Mouse (Mus musculus): ENCODE results near the gene Pi4kb. TPM values are rescaled to one million over a fixed set of nuclear protein-coding genes. Genes with fewer than 3 reads are reported as not detected.
A peak's percentile ranks its signal among the peaks of the same experiment; 100 is the strongest.

The Pi4kb gene
- total RNA-seq, 2 experiments from 2014 or later, result 52.3 to 54.4 TPM

DNA sequence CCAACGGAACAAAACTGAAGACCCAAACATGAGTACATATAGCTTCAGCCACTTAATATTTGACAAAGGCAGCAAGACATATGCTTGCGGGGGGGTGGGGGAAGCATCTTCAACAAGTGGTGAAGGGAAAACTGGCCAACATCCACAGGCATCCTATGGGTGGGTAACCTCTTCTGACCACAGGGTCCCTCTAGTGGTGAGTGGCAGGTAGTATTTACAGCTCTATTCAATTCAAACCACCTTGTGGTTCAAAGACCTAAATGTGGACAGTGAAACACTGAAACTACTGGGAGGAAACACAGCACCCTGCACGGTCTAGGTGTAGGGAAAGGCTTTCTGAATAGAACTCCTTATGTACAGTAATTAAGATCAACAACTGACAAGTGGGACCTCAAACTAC is 79.2 kb downstream of the Pi4kb start:
- DNase-seq (ENCODE audit: low spot score in 2 of 2), result peak in 1 of 2 experiments; percentile 36

DNA sequence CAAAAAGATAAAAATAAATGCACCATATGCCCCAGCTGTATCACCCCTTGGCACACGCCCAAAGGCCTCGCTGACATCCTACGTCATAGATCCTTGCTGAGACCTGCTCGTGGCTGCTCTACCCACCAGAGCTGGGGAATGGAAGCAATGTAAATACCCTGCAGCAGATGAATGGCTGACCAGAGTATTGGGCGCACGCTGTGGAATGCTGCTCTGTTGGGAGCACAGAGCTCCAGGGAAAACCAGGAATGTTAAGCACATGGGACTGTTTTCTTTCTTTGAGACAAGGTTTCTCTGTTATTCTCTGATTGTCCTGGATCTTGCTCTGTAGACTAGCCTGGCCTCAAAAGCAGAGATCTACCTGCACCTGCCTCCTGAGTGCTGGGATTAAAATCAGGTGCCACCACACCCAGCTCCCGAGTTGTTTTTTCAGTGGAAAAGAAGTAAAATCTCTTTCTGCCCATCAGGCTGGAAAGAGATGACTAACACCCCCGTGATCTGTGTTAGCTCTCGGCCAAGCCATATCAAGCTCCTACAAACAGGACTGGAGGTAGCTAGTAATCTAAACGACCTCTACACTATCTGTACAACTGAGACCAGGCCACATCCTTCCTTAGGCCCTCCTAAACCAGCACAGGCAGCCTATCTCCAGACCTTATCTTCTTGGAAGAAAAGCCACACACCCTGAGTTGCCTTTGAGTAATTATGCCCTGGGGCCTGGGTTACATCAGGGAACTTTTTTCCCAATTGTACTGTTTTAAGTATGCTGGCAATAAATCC is 80.1 kb downstream of the Pi4kb start:
- peak in 1 of 2 experiments; percentile 26 for DNase-seq (ENCODE audit: low spot score in 2 of 2)

DNA sequence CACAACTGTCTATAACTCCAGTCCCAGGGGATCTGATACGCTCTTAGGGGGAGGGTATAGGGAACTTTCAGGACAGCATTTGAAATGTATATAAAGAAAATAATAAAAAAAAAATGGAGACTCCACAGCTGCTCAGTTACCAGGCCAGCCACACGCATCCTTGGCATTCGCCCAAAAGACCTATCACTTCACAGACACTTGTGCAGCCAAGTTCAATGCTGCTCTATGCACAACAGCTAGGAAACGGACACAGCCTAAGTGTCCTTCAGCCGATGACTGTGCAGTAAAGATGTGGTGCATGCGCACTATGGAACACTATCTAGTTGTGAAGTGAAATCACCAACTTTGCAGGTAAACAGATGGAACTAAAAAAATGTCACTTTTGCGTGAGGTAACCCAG is 81.7 kb downstream of the Pi4kb start:
- no peak for DNase-seq (ENCODE audit: low spot score in 2 of 2)

Small RNA genes lying within 50 kb of the gene (microRNA-seq; reads per million reads assigned to microRNA genes)
- 2.0 reads per million in 2 experiments for gene Mir7013

Other genes with a start within 250 kb of the Pi4kb start
- 1 to 10 TPM; 3.3 to 3.5 TPM for gene Cgn, start 188.2 kb upstream of the Pi4kb start, total RNA-seq (2021)
- gene Pogz, start 137.2 kb upstream of the Pi4kb start, total RNA-seq (2021), result 10 to 100 TPM; 52.0 to 53.3 TPM
- gene Psmb4, start 87.8 kb upstream of the Pi4kb start, total RNA-seq (2021), result 100 to 1,000 TPM; 271 to 301 TPM
- 1 to 10 TPM; 7.2 to 7.6 TPM for gene Selenbp1, start 41.7 kb upstream of the Pi4kb start, total RNA-seq (2021)
- gene Rfx5, start 20.7 kb upstream of the Pi4kb start, total RNA-seq (2021), result 10 to 100 TPM; 19.8 to 23.4 TPM
- 10 to 100 TPM; 26.6 to 28.6 TPM for gene Zfp687, start 40.7 kb downstream of the Pi4kb start, total RNA-seq (2021)
- gene Psmd4, start 67.9 kb downstream of the Pi4kb start, total RNA-seq (2021), result 100 to 1,000 TPM; 155 TPM
- 10 to 100 TPM; 46.3 to 51.5 TPM for gene Pip5k1a, start 132.2 kb downstream of the Pi4kb start, total RNA-seq (2021)
- 10 to 100 TPM; 40.8 to 45.3 TPM for gene Vps72, start 136.3 kb downstream of the Pi4kb start, total RNA-seq (2021)
- gene Tmod4, start 149.7 kb downstream of the Pi4kb start, total RNA-seq (2021), result 1 to 10 TPM in 1 of 2 experiments, under 1 TPM in 1; 0.83 to 1.5 TPM
- 10 to 100 TPM; 39.6 to 41.2 TPM for gene Scnm1, start 159.3 kb downstream of the Pi4kb start, total RNA-seq (2021)
- 10 to 100 TPM; 22.5 to 22.8 TPM for gene Lysmd1, start 159.4 kb downstream of the Pi4kb start, total RNA-seq (2021)
- gene Tnfaip8l2, start 167.6 kb downstream of the Pi4kb start, total RNA-seq (2021), result 1 to 10 TPM; 2.3 to 3.0 TPM
- 10 to 100 TPM; 48.6 to 52.6 TPM for gene Sema6c, start 185.7 kb downstream of the Pi4kb start, total RNA-seq (2021)
- gene Gabpb2, start 243.2 kb downstream of the Pi4kb start, total RNA-seq (2021), result 10 to 100 TPM; 10.5 to 11.8 TPM

All from layer of hippocampus, postnatal 14 days (tissue).